Mouse (Mus musculus): ENCODE data around the gene Krt33b. TPM values are rescaled to one million over a fixed set of nuclear protein-coding genes. Genes with fewer than 3 reads are reported as not detected.

Gene Krt33b
- polyA plus RNA-seq, 1 experiment from 2014 or later = 1.1 TPM

DNA sequence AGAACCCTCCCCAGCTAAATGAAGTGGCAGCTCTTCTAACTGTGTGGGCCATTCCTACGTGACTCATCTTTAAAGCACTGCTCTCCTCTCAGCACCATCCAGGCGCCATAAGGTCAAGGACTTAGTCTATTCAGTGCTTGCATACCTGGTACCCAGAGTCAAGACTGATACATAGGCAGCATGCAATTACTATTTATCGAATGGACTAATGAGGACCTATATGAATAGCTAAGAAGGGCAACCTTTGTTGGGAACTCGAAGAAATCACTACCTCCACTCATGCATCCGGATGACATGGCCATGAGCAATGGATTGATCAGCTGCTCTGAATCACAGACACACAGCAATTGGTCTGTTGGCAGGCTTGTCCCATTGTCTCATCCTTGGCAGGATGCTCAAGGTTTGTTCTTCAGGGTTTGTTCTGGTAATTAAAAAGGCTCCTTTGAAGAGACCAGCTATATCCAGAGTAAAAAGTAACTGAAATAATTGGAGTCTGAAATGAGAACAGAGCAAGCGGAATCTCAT, 39.7 kb downstream of the Krt33b start:
- H3K9me3 ChIP-seq = no peaks in the 10 kb centered on the region
- no peak overlapping the region for H3K4me2 ChIP-seq
- H3K36me3 ChIP-seq = no peaks in the 10 kb centered on the region
- no peak overlapping the region for H3K9ac ChIP-seq
- H3K27me3 ChIP-seq = peaks cover 24% of the 10 kb centered on the region
- WGBS = 84% methylated on average over 6 of the region's 6 CpGs
- ATAC-seq (ENCODE audit: insufficient number of reproducible peaks, low FRiP score, low TSS enrichment, low read depth) = no peak
- H3K4me1 ChIP-seq = peaks cover 5% of the 10 kb centered on the region; the same call in 1 of the 2 replicates
- no peak overlapping the region for H3K27ac ChIP-seq
- H3K4me3 ChIP-seq = no peak overlapping the region

DNA sequence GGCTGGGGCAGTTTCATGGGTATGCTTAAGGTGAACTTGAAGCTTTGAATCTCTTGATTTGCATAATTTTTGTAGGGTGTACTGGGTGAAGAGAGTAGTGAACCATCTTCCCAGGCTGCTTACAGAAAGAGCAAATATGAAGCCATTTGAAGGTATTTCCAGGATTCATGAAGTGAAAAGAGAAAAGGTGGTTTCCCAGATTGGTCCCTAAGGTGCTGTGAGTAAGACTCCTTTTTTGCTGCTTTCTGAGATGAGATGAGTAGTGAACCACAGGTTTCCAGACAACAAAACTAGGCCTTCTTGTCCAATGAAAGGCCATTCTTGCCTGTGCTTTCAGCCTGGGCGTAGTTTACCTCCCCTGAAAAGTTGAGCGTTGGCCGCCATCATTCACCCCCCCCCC, 41.1 kb downstream of the Krt33b start:
- no peak overlapping the region for H3K4me3 ChIP-seq
- 81% methylated on average over 3 of the region's 3 CpGs for WGBS
- H3K36me3 ChIP-seq = no peaks in the 10 kb centered on the region
- H3K4me1 ChIP-seq = peaks cover 2% of the 10 kb centered on the region; the same call in 1 of the 2 replicates
- ATAC-seq (ENCODE audit: insufficient number of reproducible peaks, low FRiP score, low TSS enrichment, low read depth) = no peak
- H3K9ac ChIP-seq = no peak overlapping the region
- no peak overlapping the region for H3K27ac ChIP-seq
- H3K4me2 ChIP-seq = no peak overlapping the region
- peaks cover 14% of the 10 kb centered on the region for H3K27me3 ChIP-seq
- no peaks in the 10 kb centered on the region for H3K9me3 ChIP-seq

DNA sequence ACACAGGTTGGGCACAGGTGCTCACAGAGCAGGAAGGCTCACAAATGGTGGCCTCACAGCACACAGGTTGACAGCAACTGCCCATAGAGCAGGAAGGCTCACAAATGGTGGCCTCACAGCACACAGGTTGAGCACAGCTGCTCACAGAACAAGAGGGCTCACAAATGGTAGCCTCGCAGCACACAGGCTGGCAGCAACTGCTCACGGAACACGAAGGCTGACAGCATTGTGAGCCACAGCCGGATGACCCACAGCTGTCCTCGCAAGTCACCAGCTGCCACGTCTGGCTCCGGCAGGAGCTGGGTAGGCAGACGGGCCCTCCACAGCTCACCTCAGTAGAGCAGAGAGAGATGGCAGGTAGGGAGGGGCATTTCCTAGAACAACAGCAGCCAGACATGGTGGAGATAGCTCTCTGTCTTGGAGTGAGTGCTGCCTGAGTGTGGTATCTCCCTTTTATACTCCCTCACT, 43.5 kb downstream of the Krt33b start, which contains the start of gene Krtap16-1:
TSS of gene Krtap16-1 (minus strand) at position 418 of the 468 bp plus-strand sequence.
- ATAC-seq (ENCODE audit: insufficient number of reproducible peaks, low FRiP score, low TSS enrichment, low read depth) = no peak
- H3K9me3 ChIP-seq = no peaks in the 10 kb centered on the region
- H3K9ac ChIP-seq = no peak within 1 kb of the TSS
- no peak within 1 kb of the TSS for H3K27ac ChIP-seq
- no peaks in the 10 kb centered on the region for H3K4me1 ChIP-seq
- H3K27me3 ChIP-seq = peaks cover 8% of the 10 kb centered on the region; the same call in 1 of the 2 replicates
- no peak within 1 kb of the TSS for H3K4me2 ChIP-seq
- no peak within 1 kb of the TSS for H3K4me3 ChIP-seq
- 66% methylated on average over 8 of the region's 8 CpGs for WGBS
- H3K36me3 ChIP-seq = no peaks in the 10 kb centered on the region

- Histone ChIP-seq H3K4me2 (no peak overlapping the region), H3K27ac (no peak overlapping the region), H3K4me3 (no peak overlapping the region), H3K9me3 (no peaks in the 10 kb centered on the region), H3K9ac (no peak overlapping the region), H3K27me3 (peaks cover 8% of the 10 kb centered on the region; the same call in 1 of the 2 replicates), H3K4me1 (no peaks in the 10 kb centered on the region), H3K36me3 (no peaks in the 10 kb centered on the region)
- no peak for ATAC-seq (ENCODE audit: insufficient number of reproducible peaks, low FRiP score, low TSS enrichment, low read depth)
- WGBS = 75% methylated on average over 20 of the region's 20 CpGs
Observed at GRCm38 (mm10) chr11:99985291-99986092, 44.2 kb downstream of the Krt33b start.

- Histone ChIP-seq H3K4me1 (peaks cover under 1% of the 10 kb centered on the region; the same call in 1 of the 2 replicates), H3K4me2 (no peak overlapping the region), H3K4me3 (no peak overlapping the region), H3K9ac (no peak overlapping the region), H3K27me3 (peaks cover 8% of the 10 kb centered on the region; the same call in 1 of the 2 replicates), H3K36me3 (no peaks in the 10 kb centered on the region), H3K27ac (no peak overlapping the region), H3K9me3 (no peaks in the 10 kb centered on the region)
- WGBS = 82% methylated on average over 1 of the region's 1 CpGs
- ATAC-seq (ENCODE audit: insufficient number of reproducible peaks, low FRiP score, low TSS enrichment, low read depth) = no peak
Observed at GRCm38 (mm10) chr11:99983442-99983841, 46.2 kb downstream of the Krt33b start.

GRCm38 (mm10) chr11:99982731-99983130, 46.9 kb downstream of the Krt33b start:
- 87% methylated on average over 9 of the region's 9 CpGs for WGBS
- no peak overlapping the region for H3K4me3 ChIP-seq
- ATAC-seq (ENCODE audit: insufficient number of reproducible peaks, low FRiP score, low TSS enrichment, low read depth) = no peak
- no peak overlapping the region for H3K27ac ChIP-seq
- H3K4me2 ChIP-seq = no peak overlapping the region
- no peaks in the 10 kb centered on the region for H3K36me3 ChIP-seq
- H3K27me3 ChIP-seq = peaks cover 8% of the 10 kb centered on the region; the same call in 1 of the 2 replicates
- peaks cover 7% of the 10 kb centered on the region; the same call in 1 of the 2 replicates for H3K4me1 ChIP-seq
- no peaks in the 10 kb centered on the region for H3K9me3 ChIP-seq
- H3K9ac ChIP-seq = no peak overlapping the region

GRCm38 (mm10) chr11:99978953-99979352, 50.7 kb downstream of the Krt33b start, which contains the start of gene Krtap29-1:
Gene Krtap29-1 (minus strand): TSS chr11:99979053.
- H3K9ac ChIP-seq = no peak within 1 kb of the TSS
- no peaks in the 10 kb centered on the region for H3K27me3 ChIP-seq
- H3K27ac ChIP-seq = no peak within 1 kb of the TSS
- no peaks in the 10 kb centered on the region for H3K36me3 ChIP-seq
- 65% methylated on average over 5 of the region's 5 CpGs for WGBS
- peaks cover 8% of the 10 kb centered on the region; the same call in 1 of the 2 replicates for H3K4me1 ChIP-seq
- H3K4me2 ChIP-seq = no peak within 1 kb of the TSS
- H3K9me3 ChIP-seq = no peaks in the 10 kb centered on the region
- ATAC-seq (ENCODE audit: insufficient number of reproducible peaks, low FRiP score, low TSS enrichment, low read depth) = no peak
- no peak within 1 kb of the TSS for H3K4me3 ChIP-seq

Other genes with a start within 250 kb of the Krt33b start
- gene Krtap4-8, start 249.2 kb downstream of the Krt33b start, polyA plus RNA-seq (2015; fragmentation: Nextera tagmentation; extraction: Ambion mirVana) = not detected in 2 replicates
- not detected in 2 replicates for gene Krtap4-9, start 244.7 kb downstream of the Krt33b start, polyA plus RNA-seq (2015; fragmentation: Nextera tagmentation; extraction: Ambion mirVana)
- gene Gm11596, start 236.4 kb downstream of the Krt33b start, polyA plus RNA-seq (2015; fragmentation: Nextera tagmentation; extraction: Ambion mirVana) = not detected in 2 replicates
- not detected in 2 replicates for gene Gm11569, start 230.9 kb downstream of the Krt33b start, polyA plus RNA-seq (2015; fragmentation: Nextera tagmentation; extraction: Ambion mirVana)
- gene Gm11554, start 225.4 kb downstream of the Krt33b start, polyA plus RNA-seq (2015; fragmentation: Nextera tagmentation; extraction: Ambion mirVana) = not detected in 2 replicates
- gene Krtap4-13, start 220.0 kb downstream of the Krt33b start, polyA plus RNA-seq (2015; fragmentation: Nextera tagmentation; extraction: Ambion mirVana) = not detected in 2 replicates
- not detected in 2 replicates for gene Gm11564, start 214.2 kb downstream of the Krt33b start, polyA plus RNA-seq (2015; fragmentation: Nextera tagmentation; extraction: Ambion mirVana)
- gene 2300003K06Rik, start 191.8 kb downstream of the Krt33b start, polyA plus RNA-seq (2015; fragmentation: Nextera tagmentation; extraction: Ambion mirVana) = not detected in 2 replicates
- gene Krtap4-16, start 178.3 kb downstream of the Krt33b start, polyA plus RNA-seq (2015; fragmentation: Nextera tagmentation; extraction: Ambion mirVana) = not detected in 2 replicates
- gene Gm11568, start 172.0 kb downstream of the Krt33b start, polyA plus RNA-seq (2015; fragmentation: Nextera tagmentation; extraction: Ambion mirVana) = not detected in 2 replicates
- not detected in 2 replicates for gene Gm11559, start 165.4 kb downstream of the Krt33b start, polyA plus RNA-seq (2015; fragmentation: Nextera tagmentation; extraction: Ambion mirVana)
- not detected in 2 replicates for gene Krtap9-1, start 156.5 kb downstream of the Krt33b start, polyA plus RNA-seq (2015; fragmentation: Nextera tagmentation; extraction: Ambion mirVana)
- not detected in 2 replicates for gene Gm11567, start 150.7 kb downstream of the Krt33b start, polyA plus RNA-seq (2015; fragmentation: Nextera tagmentation; extraction: Ambion mirVana)
- not detected in 2 replicates for gene Krtap31-1, start 121.9 kb downstream of the Krt33b start, polyA plus RNA-seq (2015; fragmentation: Nextera tagmentation; extraction: Ambion mirVana)
- not detected in 2 replicates for gene Gm11565, start 115.1 kb downstream of the Krt33b start, polyA plus RNA-seq (2015; fragmentation: Nextera tagmentation; extraction: Ambion mirVana)
- gene Krtap31-2, start 93.6 kb downstream of the Krt33b start, polyA plus RNA-seq (2015; fragmentation: Nextera tagmentation; extraction: Ambion mirVana) = not detected in 2 replicates
- gene Krtap9-5, start 81.4 kb downstream of the Krt33b start, polyA plus RNA-seq (2015; fragmentation: Nextera tagmentation; extraction: Ambion mirVana) = not detected in 2 replicates
- not detected in 2 replicates for gene Krtap29-1, start 50.8 kb downstream of the Krt33b start, polyA plus RNA-seq (2015; fragmentation: Nextera tagmentation; extraction: Ambion mirVana)
- 0.09 TPM in 1 of 2 replicates, not detected in the other for gene Krtap16-1, start 43.3 kb downstream of the Krt33b start, polyA plus RNA-seq (2015; fragmentation: Nextera tagmentation; extraction: Ambion mirVana)
- 0.47 and 0.48 TPM in 2 replicates for gene Krtap17-1, start 35.9 kb downstream of the Krt33b start, polyA plus RNA-seq (2015; fragmentation: Nextera tagmentation; extraction: Ambion mirVana)
- 0.18 and 0.58 TPM in 2 replicates for gene Krt33a, start 13.7 kb downstream of the Krt33b start, polyA plus RNA-seq (2015; fragmentation: Nextera tagmentation; extraction: Ambion mirVana)
- gene Krt34, start 11.7 kb upstream of the Krt33b start, polyA plus RNA-seq (2015; fragmentation: Nextera tagmentation; extraction: Ambion mirVana) = 1.1 and 2.6 TPM in 2 replicates
- 2.5 and 5.4 TPM in 2 replicates for gene Krt31, start 20.7 kb upstream of the Krt33b start, polyA plus RNA-seq (2015; fragmentation: Nextera tagmentation; extraction: Ambion mirVana)
- 2.0 and 2.4 TPM in 2 replicates for gene Krt32, start 58.4 kb upstream of the Krt33b start, polyA plus RNA-seq (2015; fragmentation: Nextera tagmentation; extraction: Ambion mirVana)
- gene Krt35, start 66.4 kb upstream of the Krt33b start, polyA plus RNA-seq (2015; fragmentation: Nextera tagmentation; extraction: Ambion mirVana) = 23.6 and 26.4 TPM in 2 replicates
- gene Krt36, start 75.8 kb upstream of the Krt33b start, polyA plus RNA-seq (2015; fragmentation: Nextera tagmentation; extraction: Ambion mirVana) = 55.9 and 83.7 TPM in 2 replicates
- gene Krt13, start 91.7 kb upstream of the Krt33b start, polyA plus RNA-seq (2015; fragmentation: Nextera tagmentation; extraction: Ambion mirVana) = 50.3 and 60.2 TPM in 2 replicates
- gene Krt15, start 106.1 kb upstream of the Krt33b start, polyA plus RNA-seq (2015; fragmentation: Nextera tagmentation; extraction: Ambion mirVana) = 1,213 and 1,252 TPM in 2 replicates
- 417 and 437 TPM in 2 replicates for gene Krt19, start 118.8 kb upstream of the Krt33b start, polyA plus RNA-seq (2015; fragmentation: Nextera tagmentation; extraction: Ambion mirVana)
- 0.13 and 0.24 TPM in 2 replicates for gene Krt9, start 163.4 kb upstream of the Krt33b start, polyA plus RNA-seq (2015; fragmentation: Nextera tagmentation; extraction: Ambion mirVana)
- gene Krt14, start 177.7 kb upstream of the Krt33b start, polyA plus RNA-seq (2015; fragmentation: Nextera tagmentation; extraction: Ambion mirVana) = 1,243 and 1,298 TPM in 2 replicates
- gene Krt16, start 219.0 kb upstream of the Krt33b start, polyA plus RNA-seq (2015; fragmentation: Nextera tagmentation; extraction: Ambion mirVana) = 11.7 and 16.2 TPM in 2 replicates
- 264 and 267 TPM in 2 replicates for gene Krt17, start 231.2 kb upstream of the Krt33b start, polyA plus RNA-seq (2015; fragmentation: Nextera tagmentation; extraction: Ambion mirVana)
- 0.15 TPM in 1 of 2 replicates, not detected in the other for gene Krt42, start 240.0 kb upstream of the Krt33b start, polyA plus RNA-seq (2015; fragmentation: Nextera tagmentation; extraction: Ambion mirVana)